Mouse (Mus musculus): ENCODE results near the gene Foxp4. TPM values are rescaled to one million over a fixed set of nuclear protein-coding genes. Genes with fewer than 3 reads are reported as not detected.
A peak's percentile ranks its signal among the peaks of the same experiment; 100 is the strongest.

The Foxp4 gene
- total and polyA plus RNA-seq, 3 experiments, result 0.93 to 54.1 (median 21.6) TPM

- no peaks in the 10 kb centered on the region for H3K4me1 ChIP-seq (ENCODE audit: insufficient read depth, low read depth, low read length)
- DNase-seq (ENCODE audit: low spot score) (no peak), ATAC-seq (ENCODE audit: extremely low read depth, insufficient number of reproducible peaks, low FRiP score, poor library complexity, severe bottlenecking) (no peak)
- H3K9me3 ChIP-seq (replicated peaks), result peaks cover 56% of the 10 kb centered on the region
- TF ChIP-seq POLR2AphosphoS5 (IDR thresholded peaks at IDR 0.05; ENCODE audit: insufficient replicate concordance, low read depth, low read length), result no peak
- TF ChIP-seq CTCF (IDR thresholded peaks at IDR 0.05; ENCODE audit: low read depth, low read length), result no peak
- TF ChIP-seq TAL1 (conservative IDR thresholded peaks at IDR 0.05; ENCODE audit: low read depth, low read length), result no peak
- TF ChIP-seq GATA2 (IDR thresholded peaks at IDR 0.05; ENCODE audit: borderline replicate concordance, low read depth, low read length), result no peak
- no peak for TF ChIP-seq GATA1 (IDR thresholded peaks at IDR 0.05; ENCODE audit: borderline replicate concordance, low read length)
- no peaks in the 10 kb centered on the region for H3K27me3 ChIP-seq (ENCODE audit: insufficient read depth, low read length)
- no peak overlapping the region for H3K4me3 ChIP-seq (ENCODE audit: low read depth, low read length)
- H3K36me3 ChIP-seq (replicated peaks), result peaks cover 75% of the 10 kb centered on the region
Measured at GRCm38 (mm10) chr17:47872311-47873011, 52.0 kb downstream of the Foxp4 start.

- H3K36me3 ChIP-seq (replicated peaks), result peaks cover 55% of the 10 kb centered on the region
- ATAC-seq (ENCODE audit: extremely low read depth, insufficient number of reproducible peaks, low FRiP score, poor library complexity, severe bottlenecking) (no peak), DNase-seq (ENCODE audit: low spot score) (no peak)
- no peaks in the 10 kb centered on the region for H3K4me1 ChIP-seq (ENCODE audit: insufficient read depth, low read depth, low read length)
- TF ChIP-seq GATA2 (IDR thresholded peaks at IDR 0.05; ENCODE audit: borderline replicate concordance, low read depth, low read length) (no peak), GATA1 (IDR thresholded peaks at IDR 0.05; ENCODE audit: borderline replicate concordance, low read length) (no peak), POLR2AphosphoS5 (IDR thresholded peaks at IDR 0.05; ENCODE audit: insufficient replicate concordance, low read depth, low read length) (no peak), CTCF (IDR thresholded peaks at IDR 0.05; ENCODE audit: low read depth, low read length) (no peak), TAL1 (conservative IDR thresholded peaks at IDR 0.05; ENCODE audit: low read depth, low read length) (no peak)
- H3K4me3 ChIP-seq (ENCODE audit: low read depth, low read length), result no peak overlapping the region
- H3K27me3 ChIP-seq (ENCODE audit: insufficient read depth, low read length), result no peaks in the 10 kb centered on the region; the same call in 1 of the 2 replicates
- H3K9me3 ChIP-seq (replicated peaks), result peaks cover 48% of the 10 kb centered on the region
Measured at GRCm38 (mm10) chr17:47869874-47870273, 54.6 kb downstream of the Foxp4 start.

- Histone ChIP-seq H3K36me3 (replicated peaks) (peaks cover 29% of the 10 kb centered on the region), H3K9me3 (replicated peaks) (peaks cover 45% of the 10 kb centered on the region), H3K4me3 (ENCODE audit: low read depth, low read length) (no peak overlapping the region), H3K27me3 (ENCODE audit: insufficient read depth, low read length) (no peaks in the 10 kb centered on the region; the same call in 1 of the 2 replicates), H3K4me1 (ENCODE audit: insufficient read depth, low read depth, low read length) (no peaks in the 10 kb centered on the region; the same call in 1 of the 2 replicates)
- ATAC-seq (ENCODE audit: extremely low read depth, insufficient number of reproducible peaks, low FRiP score, poor library complexity, severe bottlenecking) (no peak), DNase-seq (ENCODE audit: low spot score) (no peak)
- no peak for TF ChIP-seq GATA1 (IDR thresholded peaks at IDR 0.05; ENCODE audit: borderline replicate concordance, low read length)
- no peak for TF ChIP-seq CTCF (IDR thresholded peaks at IDR 0.05; ENCODE audit: low read depth, low read length)
- no peak for TF ChIP-seq GATA2 (IDR thresholded peaks at IDR 0.05; ENCODE audit: borderline replicate concordance, low read depth, low read length)
- no peak for TF ChIP-seq POLR2AphosphoS5 (IDR thresholded peaks at IDR 0.05; ENCODE audit: insufficient replicate concordance, low read depth, low read length)
Measured at GRCm38 (mm10) chr17:47866037-47866436, 58.4 kb downstream of the Foxp4 start.

DNA sequence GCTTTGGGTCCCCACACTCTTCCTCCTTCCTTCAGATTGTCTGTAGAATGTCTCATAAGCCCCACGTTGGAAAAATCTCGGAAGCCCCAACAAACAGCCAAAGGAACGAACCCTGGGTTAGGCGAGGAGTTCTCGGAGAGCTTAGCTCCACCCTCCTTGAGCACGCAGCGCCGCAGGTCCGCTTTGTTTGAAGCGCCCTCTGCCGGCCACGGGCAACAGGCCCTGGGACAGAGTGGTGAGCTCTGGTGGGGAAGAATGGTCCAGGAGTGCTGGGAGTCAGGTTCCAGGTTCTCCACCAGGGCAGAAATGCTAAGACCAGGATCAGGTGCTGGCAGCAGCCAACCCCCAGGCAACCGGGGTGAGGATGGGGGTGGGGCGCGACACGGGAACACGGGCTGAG is 59.9 kb downstream of the Foxp4 start:
- H3K27me3 ChIP-seq (ENCODE audit: insufficient read depth, low read length), result no peaks in the 10 kb centered on the region; the same call in 1 of the 2 replicates
- H3K9me3 ChIP-seq (replicated peaks), result peaks cover 34% of the 10 kb centered on the region
- peaks cover 14% of the 10 kb centered on the region for H3K36me3 ChIP-seq (replicated peaks)
- peak overlapping the region; percentile 39; the same call in 1 of the 2 replicates for H3K4me3 ChIP-seq (ENCODE audit: low read depth, low read length)
- DNase-seq (ENCODE audit: low spot score) (peak; percentile 50), ATAC-seq (ENCODE audit: extremely low read depth, insufficient number of reproducible peaks, low FRiP score, poor library complexity, severe bottlenecking) (peak; percentile 40; the same call in 1 of the 2 replicates)
- TF ChIP-seq CTCF (IDR thresholded peaks at IDR 0.05; ENCODE audit: low read depth, low read length) (peak; percentile 29; the same call in 1 of the 2 replicates), GATA2 (IDR thresholded peaks at IDR 0.05; ENCODE audit: borderline replicate concordance, low read depth, low read length) (no peak)
- no peaks in the 10 kb centered on the region; the same call in 1 of the 2 replicates for H3K4me1 ChIP-seq (ENCODE audit: insufficient read depth, low read depth, low read length)

- DNase-seq (ENCODE audit: low spot score) (no peak), ATAC-seq (ENCODE audit: extremely low read depth, insufficient number of reproducible peaks, low FRiP score, poor library complexity, severe bottlenecking) (no peak)
- Histone ChIP-seq H3K9me3 (replicated peaks) (peaks cover 37% of the 10 kb centered on the region), H3K4me1 (ENCODE audit: insufficient read depth, low read depth, low read length) (no peaks in the 10 kb centered on the region; the same call in 1 of the 2 replicates), H3K4me3 (ENCODE audit: low read depth, low read length) (no peak overlapping the region), H3K27me3 (ENCODE audit: insufficient read depth, low read length) (no peaks in the 10 kb centered on the region; the same call in 1 of the 2 replicates), H3K36me3 (replicated peaks) (peaks cover 6% of the 10 kb centered on the region)
- TF ChIP-seq GATA2 (IDR thresholded peaks at IDR 0.05; ENCODE audit: borderline replicate concordance, low read depth, low read length) (no peak), CTCF (IDR thresholded peaks at IDR 0.05; ENCODE audit: low read depth, low read length) (no peak), POLR2AphosphoS5 (IDR thresholded peaks at IDR 0.05; ENCODE audit: insufficient replicate concordance, low read depth, low read length) (no peak), GATA1 (IDR thresholded peaks at IDR 0.05; ENCODE audit: borderline replicate concordance, low read length) (no peak), TAL1 (conservative IDR thresholded peaks at IDR 0.05; ENCODE audit: low read depth, low read length) (no peak)
Measured at GRCm38 (mm10) chr17:47863437-47863836, 61.0 kb downstream of the Foxp4 start.

- Histone ChIP-seq H3K9me3 (replicated peaks) (peaks cover 33% of the 10 kb centered on the region), H3K27me3 (ENCODE audit: insufficient read depth, low read length) (no peaks in the 10 kb centered on the region; the same call in 1 of the 2 replicates), H3K4me3 (ENCODE audit: low read depth, low read length) (no peak overlapping the region), H3K36me3 (replicated peaks) (peaks cover 2% of the 10 kb centered on the region), H3K4me1 (ENCODE audit: insufficient read depth, low read depth, low read length) (no peaks in the 10 kb centered on the region; the same call in 1 of the 2 replicates)
- ATAC-seq (ENCODE audit: extremely low read depth, insufficient number of reproducible peaks, low FRiP score, poor library complexity, severe bottlenecking) (no peak), DNase-seq (ENCODE audit: low spot score) (no peak)
- no peak for TF ChIP-seq GATA2 (IDR thresholded peaks at IDR 0.05; ENCODE audit: borderline replicate concordance, low read depth, low read length)
- TF ChIP-seq POLR2AphosphoS5 (IDR thresholded peaks at IDR 0.05; ENCODE audit: insufficient replicate concordance, low read depth, low read length), result no peak
- no peak for TF ChIP-seq CTCF (IDR thresholded peaks at IDR 0.05; ENCODE audit: low read depth, low read length)
- TF ChIP-seq TAL1 (conservative IDR thresholded peaks at IDR 0.05; ENCODE audit: low read depth, low read length), result no peak
- TF ChIP-seq GATA1 (IDR thresholded peaks at IDR 0.05; ENCODE audit: borderline replicate concordance, low read length), result no peak
Measured at GRCm38 (mm10) chr17:47863023-47863422, 61.4 kb downstream of the Foxp4 start.
